Mouse (Mus musculus) testis, postnatal 14 days (tissue): ENCODE measurements around the gene Hoxc10.
A peak's percentile ranks its signal among the peaks of the same experiment; 100 is the strongest.

Experiments used
- DNase-seq: peaks from one replicate; pipeline ENCODE4 v3.0.0; 2021; ENCODE audit warnings: low spot score

The Hoxc10 gene

DNA sequence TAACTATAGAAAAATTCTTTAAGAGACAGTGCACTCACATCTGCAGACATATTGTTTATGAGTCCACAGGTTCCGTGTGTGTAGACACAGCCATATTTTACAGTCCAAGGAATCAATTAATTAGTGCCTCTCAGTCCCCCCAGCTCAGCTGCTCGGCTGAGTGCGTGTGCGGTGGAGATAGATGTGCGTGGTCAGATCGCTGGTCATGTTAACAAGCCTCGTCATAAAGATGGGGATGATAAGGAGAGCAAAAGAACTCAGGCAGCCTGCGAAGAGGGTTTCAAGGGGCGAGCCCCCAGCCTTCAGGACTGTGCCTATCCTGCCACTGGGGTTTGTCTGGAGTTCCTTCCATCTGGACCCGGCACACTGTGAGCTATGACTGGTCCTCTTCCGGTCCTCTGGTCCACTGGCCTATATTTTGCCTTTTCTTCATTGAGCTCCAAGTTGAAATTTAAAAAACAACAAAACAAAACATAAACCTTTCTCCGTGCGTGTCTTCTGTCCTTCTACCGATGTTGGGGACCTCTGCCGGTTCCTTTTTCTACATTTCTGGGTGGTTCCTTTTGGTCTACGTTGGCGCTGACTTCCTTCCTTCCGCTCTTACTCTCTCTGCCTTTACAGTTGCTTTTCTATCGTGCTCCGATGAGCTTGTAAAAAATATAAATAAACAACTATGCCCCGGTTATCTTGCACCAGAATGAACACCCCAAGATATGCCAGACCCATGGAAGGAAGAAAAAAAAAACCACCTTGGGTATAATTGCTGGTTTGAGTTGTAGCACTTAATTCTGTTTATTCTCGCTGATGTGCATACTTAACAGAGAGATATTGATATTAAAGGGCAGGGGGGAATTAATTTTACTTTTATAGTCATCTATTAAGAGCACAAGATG is 21.2 kb upstream of the Hoxc10 start:
- DNase-seq: no peak

DNA sequence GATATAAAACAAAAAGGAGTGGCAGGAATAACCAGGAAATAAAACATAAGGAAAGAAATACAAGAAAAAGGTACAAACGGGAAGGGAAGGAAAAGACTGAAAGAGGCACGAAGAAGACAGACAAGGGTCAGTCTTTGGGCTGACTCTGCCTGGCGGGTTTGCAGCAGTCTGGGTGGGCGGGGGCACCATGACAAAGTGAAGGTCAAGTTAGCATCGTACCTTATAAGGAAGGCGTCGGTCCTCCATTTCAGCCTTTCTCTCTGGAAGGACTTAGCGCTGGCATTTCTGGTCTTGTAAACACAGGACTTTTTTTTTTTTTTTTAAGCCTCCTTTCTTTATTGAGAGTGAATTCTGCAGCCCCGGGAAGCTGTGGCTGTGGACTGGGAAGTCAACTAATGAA is 19.3 kb upstream of the Hoxc10 start:
- DNase-seq: no peak

DNA sequence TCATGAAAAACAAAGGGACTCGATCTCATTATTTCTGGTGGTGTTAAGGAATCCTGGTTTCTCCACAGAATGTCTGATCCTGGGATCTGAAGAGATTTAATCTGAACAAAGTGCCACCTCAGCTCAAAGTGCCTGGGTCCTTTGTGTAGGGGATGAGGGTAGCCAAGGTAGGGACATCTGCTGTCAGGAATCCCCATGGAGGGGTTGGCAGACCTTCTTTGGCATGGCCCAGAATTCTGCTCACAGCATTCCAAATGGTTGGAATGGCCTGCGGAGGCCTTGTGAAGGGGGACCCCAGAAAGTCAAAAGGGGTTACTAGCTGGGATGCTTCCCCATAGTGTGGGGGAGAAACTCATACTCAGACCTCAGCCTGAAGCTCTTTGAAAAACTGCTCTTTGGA is 17.8 kb upstream of the Hoxc10 start:
- no peak for DNase-seq

DNA sequence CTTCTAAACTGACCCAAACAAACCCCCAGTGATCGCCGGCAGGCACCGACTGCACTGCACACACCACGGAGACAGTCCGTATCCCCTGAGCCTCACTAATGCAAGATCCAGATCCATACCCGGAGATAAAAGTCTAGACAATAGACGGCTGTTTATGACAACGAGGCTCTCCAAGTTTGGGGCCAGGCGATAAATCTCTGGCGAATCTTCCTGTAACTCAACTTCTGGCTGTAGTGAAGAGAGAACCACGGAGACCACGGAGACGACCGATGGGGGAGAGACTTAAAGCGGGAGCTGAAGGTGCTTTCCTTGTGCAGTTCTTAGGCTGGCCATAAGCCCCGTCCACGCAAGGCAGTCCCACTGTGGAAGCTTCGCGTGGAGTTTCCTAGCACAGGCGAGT is 16.9 kb upstream of the Hoxc10 start:
- no peak for DNase-seq

DNA sequence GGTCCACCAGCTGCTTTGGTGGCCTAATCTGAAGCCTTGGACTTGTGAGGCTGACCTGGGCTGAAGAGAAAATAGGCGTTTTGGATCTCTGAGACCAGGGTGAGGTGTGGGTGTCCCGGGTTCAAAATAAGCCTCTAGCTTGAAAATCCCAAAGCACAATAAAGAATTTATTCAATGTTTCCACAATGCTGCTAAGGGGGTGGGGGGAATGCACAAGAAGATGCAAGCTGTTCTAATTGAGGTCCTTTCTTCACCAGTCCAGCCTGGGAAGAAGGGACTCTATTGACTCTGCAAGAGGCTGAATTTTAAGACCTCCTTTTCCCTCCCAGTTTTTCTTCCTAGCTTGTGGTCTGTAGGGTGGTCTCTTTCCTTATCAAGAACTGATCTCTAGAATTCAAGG is 15.7 kb upstream of the Hoxc10 start:
- DNase-seq: no peak

DNA sequence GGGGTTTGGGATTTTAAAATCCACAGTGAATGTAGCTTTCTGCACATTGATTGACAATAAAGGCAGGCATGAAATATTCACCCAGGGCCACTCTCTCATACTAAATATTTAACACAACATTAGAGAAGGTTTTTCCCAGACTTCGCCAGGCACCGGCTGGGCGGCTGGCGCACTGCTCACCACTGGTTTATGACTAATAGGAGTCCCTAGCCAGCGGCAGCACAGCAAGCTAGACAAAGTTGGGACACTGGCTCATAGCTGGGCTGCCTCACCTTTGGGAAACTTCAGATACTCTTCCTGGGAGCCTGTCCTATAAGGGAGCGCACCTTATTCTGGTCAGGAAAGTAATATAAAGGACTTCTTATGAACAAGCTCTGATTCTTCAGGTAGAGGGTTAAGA is 13.0 kb upstream of the Hoxc10 start:
- DNase-seq: no peak

DNA sequence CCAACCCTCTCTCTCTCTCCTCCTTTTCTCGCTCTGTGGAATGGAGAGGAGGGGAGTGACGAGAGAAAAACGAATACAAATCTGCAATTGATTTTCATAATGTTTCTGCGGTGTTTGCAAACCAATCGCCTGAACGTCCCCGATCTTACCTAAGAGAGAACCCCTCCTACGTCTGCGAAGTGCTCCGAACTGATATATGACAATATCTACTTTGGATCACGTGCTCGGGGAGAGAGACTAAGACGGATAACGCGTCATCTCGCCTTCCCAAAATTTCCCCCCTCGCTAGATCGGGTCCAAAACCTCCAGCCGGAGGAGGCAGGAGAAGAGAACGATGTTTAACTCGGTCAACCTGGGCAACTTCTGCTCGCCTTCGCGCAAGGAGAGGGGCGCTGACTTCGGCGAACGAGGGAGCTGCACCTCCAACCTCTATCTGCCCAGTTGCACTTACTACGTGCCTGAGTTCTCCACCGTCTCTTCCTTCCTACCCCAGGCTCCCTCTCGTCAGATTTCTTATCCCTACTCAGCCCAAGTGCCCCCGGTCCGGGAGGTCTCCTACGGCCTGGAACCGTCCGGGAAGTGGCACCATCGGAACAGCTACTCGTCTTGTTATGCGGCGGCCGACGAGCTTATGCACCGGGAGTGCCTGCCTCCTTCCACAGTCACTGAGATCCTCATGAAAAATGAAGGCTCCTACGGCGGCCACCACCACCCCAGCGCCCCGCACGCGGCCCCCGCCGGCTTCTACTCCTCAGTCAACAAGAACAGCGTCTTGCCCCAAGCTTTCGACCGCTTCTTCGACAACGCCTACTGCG is 12.2 kb upstream of the Hoxc10 start, which contains the start of gene Hoxc11:
Hoxc11 (plus strand) TSS at position 236 of the 815 bp plus-strand sequence.
- DNase-seq: no peak

DNA sequence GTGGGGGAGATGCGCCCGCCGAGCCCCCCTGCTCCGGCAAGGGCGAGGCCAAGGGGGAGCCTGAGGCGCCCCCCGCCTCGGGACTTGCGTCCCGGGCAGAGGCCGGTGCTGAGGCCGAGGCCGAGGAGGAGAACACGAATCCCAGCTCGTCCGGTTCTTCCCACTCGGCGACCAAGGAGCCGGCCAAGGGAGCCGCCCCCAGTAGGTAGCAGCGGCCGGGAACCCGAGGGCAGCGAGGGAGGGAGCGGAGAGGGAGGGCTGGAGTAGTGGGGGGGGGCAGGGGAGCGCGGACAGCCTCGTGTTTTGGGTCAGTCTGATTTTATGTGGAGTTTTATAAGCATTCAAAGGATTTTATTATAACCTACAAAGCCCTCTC is 11.6 kb upstream of the Hoxc10 start:
- no peak for DNase-seq

DNA sequence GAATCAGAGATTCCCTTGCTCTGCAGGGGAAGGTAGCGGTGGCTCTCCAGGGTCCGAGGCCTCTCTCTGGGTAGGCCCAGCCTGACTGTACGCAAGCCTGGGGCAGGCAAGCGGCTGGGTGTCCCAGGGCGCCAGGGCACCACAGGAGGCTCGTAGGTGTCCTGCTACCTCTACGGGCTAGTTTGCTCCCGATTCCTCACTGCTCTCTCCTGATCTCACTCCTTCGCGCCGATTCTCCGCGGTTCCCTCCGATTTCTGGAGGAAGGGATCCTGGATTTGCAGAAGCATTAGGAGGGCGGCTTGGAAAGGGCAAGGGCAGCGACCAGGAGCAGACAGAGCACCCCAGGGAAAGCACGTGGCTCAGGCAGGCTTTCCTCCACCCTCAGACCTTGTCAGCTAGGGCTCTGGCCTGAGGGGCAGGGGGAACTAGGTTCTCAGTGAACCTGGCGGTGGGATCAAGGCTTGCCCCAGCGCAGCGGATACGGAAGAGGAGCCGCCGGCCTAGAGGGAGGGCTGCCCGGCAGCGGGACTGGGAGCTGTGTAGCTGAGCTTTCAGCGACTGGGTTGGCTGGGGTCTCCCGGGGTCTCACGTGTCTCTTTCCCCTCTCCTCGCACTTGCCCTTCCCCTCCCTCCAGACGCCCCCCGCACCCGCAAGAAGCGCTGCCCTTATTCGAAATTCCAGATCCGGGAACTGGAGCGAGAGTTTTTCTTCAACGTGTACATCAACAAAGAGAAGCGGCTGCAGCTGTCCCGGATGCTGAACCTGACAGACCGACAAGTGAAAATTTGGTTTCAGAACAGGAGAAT is 10.6 kb upstream of the Hoxc10 start:
- DNase-seq: no peak

DNA sequence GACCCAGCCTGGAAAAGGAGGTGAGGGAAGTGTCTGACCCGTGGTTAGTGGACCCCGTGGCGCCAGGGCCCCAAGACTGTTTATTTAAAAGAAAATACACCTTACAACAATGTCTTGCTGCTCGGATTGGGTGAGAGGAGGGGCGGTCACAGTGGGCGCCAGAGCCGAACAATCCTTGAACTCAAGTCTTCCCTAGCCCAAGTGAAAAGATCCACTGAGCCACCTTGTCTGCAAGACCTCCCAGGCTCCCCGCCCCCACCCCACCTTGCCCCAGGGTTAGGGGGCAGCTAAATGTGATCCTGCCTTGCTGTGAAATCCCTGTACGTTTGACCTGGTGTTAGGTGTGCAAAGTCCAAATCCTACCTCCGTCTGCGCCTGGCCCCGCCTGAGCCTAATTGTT is 9.7 kb upstream of the Hoxc10 start:
- DNase-seq: no peak

DNA sequence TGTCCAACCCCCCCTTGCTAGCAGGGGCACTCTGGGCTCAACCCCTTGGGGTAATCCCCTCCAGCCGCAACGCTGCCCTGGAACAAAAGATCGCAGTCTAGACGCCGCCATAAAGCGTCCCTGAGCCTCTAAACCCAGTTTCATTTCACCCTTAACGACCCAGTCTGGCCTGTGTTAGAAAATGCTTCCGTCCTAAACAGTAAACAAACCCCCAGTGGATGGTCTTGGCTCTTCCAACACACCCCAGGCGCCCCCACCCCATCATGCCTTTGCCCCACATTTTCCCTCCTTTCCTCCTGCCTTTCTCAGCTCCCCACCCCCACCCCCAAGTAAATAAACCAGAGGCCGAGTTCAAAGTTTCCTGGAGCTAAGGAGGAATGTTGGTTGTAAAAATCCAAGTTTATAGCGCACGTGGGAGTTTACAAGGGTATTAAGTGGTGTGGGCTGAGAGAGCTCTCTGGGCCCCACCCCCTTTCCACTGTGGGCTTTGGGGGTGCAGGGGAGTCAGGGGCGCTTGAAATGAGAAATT is 6.9 kb upstream of the Hoxc10 start:
- DNase-seq: no peak

DNA sequence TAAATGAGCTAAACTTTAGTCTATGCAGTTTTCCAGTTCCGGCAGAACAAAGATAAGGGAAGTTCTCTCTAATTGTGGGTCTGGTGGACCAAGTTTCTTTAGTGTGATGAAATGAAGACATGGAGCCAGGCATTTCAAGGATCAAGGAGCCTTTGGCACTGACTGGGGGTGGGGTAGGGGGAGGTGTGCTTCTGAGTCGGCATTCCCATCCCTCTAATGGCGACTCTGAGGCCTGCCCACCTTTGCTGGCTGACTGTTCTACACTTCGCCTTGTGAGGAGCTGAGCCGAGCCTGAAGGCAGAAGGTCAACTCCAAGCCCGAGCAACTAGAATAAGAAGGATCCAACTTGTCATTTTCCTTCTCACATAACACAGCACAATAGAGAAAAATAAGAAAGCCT is 4.9 kb upstream of the Hoxc10 start:
- DNase-seq: no peak

DNA sequence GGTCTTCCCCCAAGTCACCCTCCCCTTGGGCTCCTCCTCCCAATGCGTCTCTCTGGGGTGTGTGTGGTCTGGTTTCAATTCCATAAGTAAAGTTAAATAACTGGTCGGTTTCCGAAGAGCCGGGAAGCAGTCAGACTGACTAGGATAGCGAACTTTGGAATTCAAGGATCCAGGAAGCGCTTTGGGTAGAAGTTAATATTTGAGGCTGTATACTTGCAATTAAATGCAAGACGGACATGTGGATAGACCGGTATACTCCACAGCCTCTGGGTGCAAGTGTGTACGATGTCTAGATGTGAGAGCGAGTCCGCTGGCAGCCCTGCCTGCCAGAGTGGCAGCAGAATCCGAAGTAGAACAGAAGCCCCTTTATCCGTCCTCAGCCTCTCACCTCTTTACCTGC is 4.1 kb upstream of the Hoxc10 start:
- DNase-seq: no peak

DNA sequence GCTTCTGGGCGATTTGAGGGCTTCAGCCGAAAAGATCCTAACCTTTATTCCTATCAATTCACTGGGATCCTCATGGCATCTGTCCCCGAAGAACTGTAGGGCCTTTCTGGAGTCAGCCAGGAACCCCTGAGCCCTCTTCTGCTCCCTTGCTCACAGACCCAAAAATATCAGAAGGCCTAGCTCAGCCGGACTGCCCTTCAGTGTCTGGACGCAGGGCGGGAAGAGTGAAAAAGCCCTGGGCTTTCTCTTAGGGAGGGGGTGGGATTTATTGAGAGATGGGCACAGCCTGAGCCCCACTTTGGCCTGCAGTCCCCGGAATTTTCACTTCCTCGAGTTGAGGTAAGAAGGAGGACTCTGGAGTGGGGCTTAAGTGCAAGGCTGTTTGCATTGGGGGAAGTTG is 3.3 kb upstream of the Hoxc10 start:
- no peak for DNase-seq

DNA sequence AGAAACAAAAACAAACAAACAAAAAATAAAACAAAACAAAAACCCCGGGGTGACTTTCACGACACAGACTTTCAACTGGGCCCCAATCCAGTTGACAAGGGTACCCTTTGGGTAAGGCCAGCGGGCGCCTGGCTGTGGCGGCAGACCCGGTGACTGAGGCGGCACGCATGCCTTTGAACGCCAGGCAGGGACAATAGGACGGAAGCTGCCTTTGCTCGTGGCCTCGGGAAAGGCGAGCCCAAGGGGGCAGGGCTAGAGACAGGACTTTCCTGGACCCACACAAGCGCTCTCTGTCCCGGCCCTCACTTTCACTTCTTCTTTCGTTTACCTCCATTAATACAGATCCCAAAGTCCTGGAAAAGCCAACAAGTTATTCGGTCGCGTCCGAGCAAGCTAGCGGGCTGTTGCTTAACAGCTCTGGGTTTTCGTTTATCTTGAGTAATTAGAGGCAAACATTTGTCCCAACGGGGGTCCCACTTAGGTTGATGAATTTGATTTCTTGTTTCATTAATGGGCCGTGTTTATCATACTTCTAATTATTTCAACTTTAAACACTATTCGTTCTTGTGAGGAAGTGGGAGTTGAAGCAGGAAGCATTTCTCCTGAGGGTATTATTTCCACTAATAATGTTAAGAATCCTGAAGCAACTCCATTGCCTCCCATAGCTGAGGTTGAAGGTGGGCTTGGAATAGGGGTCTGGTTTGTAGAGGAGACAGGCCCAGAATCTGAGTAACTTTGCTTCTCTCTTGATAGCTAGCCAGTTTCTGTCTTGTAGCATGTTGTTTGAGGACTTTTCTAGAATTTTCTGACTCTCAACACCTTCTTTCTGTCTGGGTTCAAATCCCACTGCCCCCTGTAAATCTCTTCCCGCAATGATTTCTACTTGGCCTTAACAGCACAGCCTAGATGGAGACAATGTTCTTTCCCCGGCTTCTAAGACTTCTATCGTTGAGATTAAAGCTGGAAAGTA is 2.6 kb upstream of the Hoxc10 start:
- DNase-seq: no peak

DNA sequence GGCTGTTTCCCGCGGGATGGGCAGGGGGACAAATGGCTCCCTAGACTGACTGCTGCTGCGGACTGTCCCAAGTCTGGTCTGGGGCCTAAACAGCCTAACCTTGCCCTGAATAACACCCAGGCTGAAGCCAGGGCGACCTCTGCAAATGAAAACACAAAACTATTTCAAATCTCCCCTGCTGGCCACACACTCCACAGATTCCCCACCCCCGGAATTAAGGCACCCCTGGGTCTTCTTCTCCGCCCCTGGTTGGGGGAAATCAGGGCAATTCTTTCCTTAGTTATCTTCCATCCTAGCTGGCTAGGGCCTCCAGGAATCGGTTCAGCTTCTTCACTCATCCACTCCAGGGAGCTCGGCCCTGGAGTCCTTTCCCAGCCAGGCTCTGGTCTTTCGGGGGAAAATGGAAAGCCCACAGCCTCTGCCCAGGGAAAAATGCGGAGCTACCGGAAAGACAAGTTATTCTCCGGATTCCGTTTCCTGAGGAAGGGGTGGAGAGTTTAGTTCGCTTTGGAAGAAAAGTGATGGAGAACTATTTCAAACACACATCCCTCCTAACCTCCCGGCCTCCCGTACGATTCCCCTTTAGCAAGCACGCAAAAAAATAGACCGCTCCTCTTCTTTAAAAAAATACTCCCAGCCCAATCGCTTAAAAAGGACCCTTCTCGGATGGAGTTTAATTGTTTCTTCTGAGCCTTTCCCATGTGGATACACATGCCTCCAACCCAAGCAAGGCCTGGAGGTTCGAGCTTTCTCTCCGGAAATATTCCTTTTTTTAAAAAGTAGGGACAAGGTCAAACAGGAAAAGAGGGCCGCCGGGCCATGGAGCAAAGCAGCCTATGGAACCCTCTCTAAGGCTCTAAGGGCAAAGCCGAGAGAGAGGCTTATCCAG is 1.3 kb upstream of the Hoxc10 start:
- DNase-seq: no peak

DNA sequence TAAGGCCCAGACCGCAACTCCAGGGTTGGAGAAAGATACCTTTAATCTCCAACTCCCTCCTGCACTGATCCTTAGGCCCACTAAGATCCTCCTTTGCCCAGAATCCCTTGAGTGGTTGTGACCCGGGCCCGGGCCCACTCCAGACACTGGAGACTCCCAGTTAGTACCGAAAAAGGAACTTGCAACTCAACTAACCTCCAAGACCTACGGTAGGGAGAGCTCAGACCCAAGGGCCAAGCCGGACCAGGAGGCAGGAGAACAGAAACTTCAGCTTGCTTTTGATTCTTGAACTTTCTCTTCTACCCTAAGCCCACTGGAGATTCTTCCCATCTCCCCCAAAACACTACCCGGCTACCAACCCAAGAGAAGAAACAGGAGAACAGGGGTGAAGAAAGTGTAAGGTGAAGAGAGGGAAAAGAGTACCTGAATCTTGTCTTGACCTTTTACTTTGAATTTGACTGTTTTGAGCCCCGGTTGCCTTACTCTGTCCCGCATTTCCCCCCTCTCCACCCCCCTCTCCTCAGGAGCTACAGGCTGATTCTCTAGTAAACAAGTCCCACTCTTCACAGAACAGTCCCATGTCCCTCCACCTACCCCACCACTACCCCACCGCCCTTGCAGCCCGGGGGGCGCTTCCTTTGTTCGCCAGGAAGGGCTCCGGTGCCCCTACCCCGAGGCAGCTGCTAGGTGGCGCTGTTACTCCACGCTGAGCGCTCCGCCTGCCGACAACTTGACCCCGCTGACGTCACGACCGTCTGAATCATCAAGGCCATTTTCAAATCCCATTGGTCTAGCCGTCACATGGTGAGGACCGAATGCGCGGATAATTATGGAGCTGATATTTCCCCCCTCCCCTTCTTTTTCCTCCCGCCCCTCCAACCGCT is 462 bp upstream of the Hoxc10 start:
- peak; percentile 84 for DNase-seq

DNA sequence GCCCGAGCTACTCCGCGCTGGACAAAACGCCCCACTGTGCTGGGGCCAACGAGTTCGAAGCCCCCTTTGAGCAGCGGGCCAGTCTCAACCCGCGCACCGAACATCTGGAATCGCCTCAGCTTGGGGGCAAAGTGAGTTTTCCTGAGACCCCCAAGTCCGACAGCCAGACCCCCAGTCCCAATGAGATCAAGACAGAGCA is 615 bp downstream of the Hoxc10 start, which contains the start of gene Hoxc5:
Hoxc5 (plus strand) TSS at position 132 of the 199 bp plus-strand sequence.
- DNase-seq: no peak
